Mouse (Mus musculus): ENCODE data around the gene Liph.

DNA sequence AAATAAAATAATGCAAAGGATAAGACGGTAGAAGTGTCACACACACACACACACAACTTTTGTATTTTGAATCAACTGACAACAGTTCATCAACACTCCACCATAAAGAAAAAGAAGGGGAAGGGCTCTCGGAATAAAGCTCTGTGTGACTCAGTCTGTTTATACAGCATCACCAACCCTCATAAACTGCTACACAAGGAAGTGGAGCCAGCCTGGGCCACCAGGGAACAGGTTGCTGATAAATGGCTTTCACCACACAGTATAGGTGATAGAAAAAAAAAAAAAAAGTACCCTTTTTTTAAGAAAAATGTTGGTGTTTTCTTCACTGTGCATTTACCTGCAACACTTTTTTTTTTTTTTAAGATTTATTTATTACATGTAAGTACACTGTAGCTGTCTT lies 3.7 kb downstream of the Liph start:
- TF ChIP-seq POLR2A (IDR thresholded peaks at IDR 0.05; ENCODE audit: extremely low read depth, insufficient read depth, low read length) (no peak), CTCF (IDR thresholded peaks at IDR 0.05; ENCODE audit: extremely low read depth, insufficient read depth, low read length) (no peak)
